Mouse (Mus musculus) lung, embryonic 16.5 days (tissue): Measurements from ENCODE around the gene Inpp5d. TPM values are rescaled to one million over a fixed set of nuclear protein-coding genes. Genes with fewer than 3 reads are reported as not detected.

ENCODE experiments used
- ATAC-seq: fragments of 200-750 bp; cut with Nextera tagmentation; 2 replicates; pipeline ENCODE4 v1.8.0; 2017; ENCODE audit warnings: low read depth, mild to moderate bottlenecking, moderate library complexity
- H3K27ac ChIP-seq: fragments of 300-500 bp; sonication (generic); 2 replicates; pipeline ENCODE4 v1.5.1; 2014; ENCODE audit warnings: mild to moderate bottlenecking, control low read depth, low read length
- H3K27me3 ChIP-seq: fragments of 300-500 bp; sonication (generic); 2 replicates; pipeline ENCODE4 v1.6.1; 2014; ENCODE audit warnings: low read depth, low read length, mixed read lengths; ENCODE audit not compliant: control insufficient read depth, insufficient read depth
- H3K36me3 ChIP-seq: fragments of 300-500 bp; sonication (generic); 2 replicates; pipeline ENCODE4 v1.6.1; 2014; ENCODE audit warnings: low read length; ENCODE audit not compliant: control insufficient read depth, insufficient read depth
- H3K4me1 ChIP-seq: fragments of 300-500 bp; sonication (generic); replicated peaks from 2 replicates; pipeline ENCODE4 v1.6.1; 2014; ENCODE audit warnings: low read length, mixed read lengths; ENCODE audit not compliant: control insufficient read depth, insufficient read depth
- H3K4me2 ChIP-seq: fragments of 300-500 bp; sonication (generic); 2 replicates; pipeline ENCODE4 v1.6.1; 2014; ENCODE audit warnings: low read depth, low read length, control low read depth
- H3K4me3 ChIP-seq: fragments of 300-500 bp; sonication (generic); 2 replicates; pipeline ENCODE4 v1.5.1; 2014; ENCODE audit warnings: mild to moderate bottlenecking, low read length, control low read depth
- H3K9ac ChIP-seq: fragments of 300-500 bp; sonication (generic); 2 replicates; pipeline ENCODE4 v1.6.1; 2014; ENCODE audit warnings: low read length, control low read depth
- H3K9me3 ChIP-seq: fragments of 300-500 bp; sonication (generic); 2 replicates; pipeline ENCODE4 v1.6.1; 2016; ENCODE audit warnings: low read length; ENCODE audit not compliant: control insufficient read depth
- WGBS: fragments of 180-500 bp; shearing (Covaris S2); extraction: QIAGEN DNeasy Blood & Tissue Kit; methylation state at CpG from one replicate; pipeline ENCODE4 v1.1.7; 2014; 5-methylcytosine and 5-hydroxymethylcytosine counted together
- polyA plus RNA-seq: library from polyadenylated mRNA; unstranded; fragments of >200 nt; fragmentation: Nextera tagmentation; extraction: Ambion mirVana; gene quantifications from 2 replicates; pipeline ENCODE4 v1.2.1, GENCODE M21; 2015

The Inpp5d gene
- polyA plus RNA-seq, 1 experiment from 2014 or later = 11.9 TPM

DNA sequence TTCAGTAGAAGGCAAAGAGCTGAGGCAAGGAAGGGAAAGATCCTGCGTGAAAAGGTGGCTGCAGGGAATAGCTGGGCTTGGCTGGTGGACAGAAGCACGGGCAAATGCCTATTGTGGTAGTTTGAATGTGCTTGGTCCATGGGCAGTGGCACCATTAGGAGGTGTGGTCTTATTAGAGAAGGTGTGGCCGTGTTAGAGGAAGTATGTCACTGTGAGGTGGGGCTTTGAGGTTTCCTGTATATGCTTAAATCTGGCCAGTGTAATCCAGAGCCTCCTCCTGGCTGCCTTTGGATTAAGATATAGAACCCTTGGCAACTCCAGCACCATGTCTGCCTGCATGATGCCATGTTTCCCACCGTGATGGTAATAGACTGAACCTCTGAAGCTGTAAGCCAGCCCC, 103.2 kb downstream of the Inpp5d start:
- H3K9ac ChIP-seq = no peak overlapping the region
- 62% methylated on average over 4 of the region's 4 CpGs for WGBS
- H3K4me1 ChIP-seq = no peaks in the 10 kb centered on the region
- H3K36me3 ChIP-seq = no peaks in the 10 kb centered on the region
- no peak overlapping the region for H3K4me2 ChIP-seq
- H3K27ac ChIP-seq = no peak overlapping the region
- no peaks in the 10 kb centered on the region for H3K27me3 ChIP-seq
- H3K4me3 ChIP-seq = no peak overlapping the region
- no peak for ATAC-seq
- no peaks in the 10 kb centered on the region for H3K9me3 ChIP-seq

DNA sequence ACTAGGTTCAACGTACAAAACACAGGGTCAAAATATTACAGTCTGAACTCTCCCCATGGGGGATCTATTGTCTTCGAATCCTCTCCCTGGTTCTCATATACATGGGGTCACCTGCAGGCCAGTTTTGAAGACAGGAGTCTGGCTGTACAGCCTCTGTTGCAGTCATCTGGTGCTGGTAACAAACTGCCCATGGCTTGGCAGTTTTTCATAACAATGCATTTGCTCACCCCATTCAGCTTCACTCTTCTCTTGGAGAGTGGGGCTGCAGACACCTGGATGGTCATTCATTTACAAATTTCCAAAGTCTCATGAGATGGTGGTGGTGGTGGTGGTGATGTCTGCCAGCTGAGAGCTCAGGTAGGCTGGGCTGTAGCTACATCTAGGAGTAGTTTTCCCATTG, 109.0 kb downstream of the Inpp5d start:
- Histone ChIP-seq H3K4me2 (no peak overlapping the region), H3K27ac (no peak overlapping the region), H3K9ac (no peak overlapping the region), H3K36me3 (no peaks in the 10 kb centered on the region), H3K27me3 (no peaks in the 10 kb centered on the region), H3K9me3 (no peaks in the 10 kb centered on the region), H3K4me1 (no peaks in the 10 kb centered on the region), H3K4me3 (no peak overlapping the region)
- WGBS = 71% methylated on average over 2 of the region's 2 CpGs
- ATAC-seq = no peak

- no peaks in the 10 kb centered on the region for H3K4me1 ChIP-seq
- no peak overlapping the region for H3K4me3 ChIP-seq
- H3K9ac ChIP-seq = no peak overlapping the region
- ATAC-seq = no peak
- no peaks in the 10 kb centered on the region for H3K27me3 ChIP-seq
- H3K4me2 ChIP-seq = no peak overlapping the region
- WGBS = 79% methylated on average over 6 of the region's 6 CpGs
- H3K27ac ChIP-seq = no peak overlapping the region
- no peaks in the 10 kb centered on the region for H3K36me3 ChIP-seq
- no peaks in the 10 kb centered on the region for H3K9me3 ChIP-seq
Measured at GRCm38 (mm10) chr1:87729850-87730249, 109.7 kb downstream of the Inpp5d start.

GRCm38 (mm10) chr1:87730271-87730670, 110.2 kb downstream of the Inpp5d start:
- no peaks in the 10 kb centered on the region for H3K27me3 ChIP-seq
- H3K36me3 ChIP-seq = no peaks in the 10 kb centered on the region
- H3K4me1 ChIP-seq = no peaks in the 10 kb centered on the region
- H3K9me3 ChIP-seq = no peaks in the 10 kb centered on the region
- no peak overlapping the region for H3K4me2 ChIP-seq
- no peak overlapping the region for H3K27ac ChIP-seq
- no peak overlapping the region for H3K4me3 ChIP-seq
- no peak overlapping the region for H3K9ac ChIP-seq
- 72% methylated on average over 7 of the region's 7 CpGs for WGBS
- no peak for ATAC-seq

GRCm38 (mm10) chr1:87733212-87733611, 113.1 kb downstream of the Inpp5d start:
- Histone ChIP-seq H3K4me3 (no peak overlapping the region), H3K36me3 (no peaks in the 10 kb centered on the region), H3K4me1 (no peaks in the 10 kb centered on the region), H3K4me2 (no peak overlapping the region), H3K27ac (no peak overlapping the region), H3K9me3 (no peaks in the 10 kb centered on the region), H3K27me3 (no peaks in the 10 kb centered on the region), H3K9ac (no peak overlapping the region)
- ATAC-seq = no peak
- 78% methylated on average over 5 of the region's 5 CpGs for WGBS

- Histone ChIP-seq H3K9ac (no peak overlapping the region), H3K4me2 (no peak overlapping the region), H3K36me3 (no peaks in the 10 kb centered on the region), H3K4me3 (no peak overlapping the region), H3K27me3 (no peaks in the 10 kb centered on the region), H3K27ac (no peak overlapping the region), H3K9me3 (no peaks in the 10 kb centered on the region), H3K4me1 (no peaks in the 10 kb centered on the region)
- WGBS = 70% methylated on average over 3 of the region's 3 CpGs
- no peak for ATAC-seq
Measured at GRCm38 (mm10) chr1:87734153-87734552, 114.0 kb downstream of the Inpp5d start.

DNA sequence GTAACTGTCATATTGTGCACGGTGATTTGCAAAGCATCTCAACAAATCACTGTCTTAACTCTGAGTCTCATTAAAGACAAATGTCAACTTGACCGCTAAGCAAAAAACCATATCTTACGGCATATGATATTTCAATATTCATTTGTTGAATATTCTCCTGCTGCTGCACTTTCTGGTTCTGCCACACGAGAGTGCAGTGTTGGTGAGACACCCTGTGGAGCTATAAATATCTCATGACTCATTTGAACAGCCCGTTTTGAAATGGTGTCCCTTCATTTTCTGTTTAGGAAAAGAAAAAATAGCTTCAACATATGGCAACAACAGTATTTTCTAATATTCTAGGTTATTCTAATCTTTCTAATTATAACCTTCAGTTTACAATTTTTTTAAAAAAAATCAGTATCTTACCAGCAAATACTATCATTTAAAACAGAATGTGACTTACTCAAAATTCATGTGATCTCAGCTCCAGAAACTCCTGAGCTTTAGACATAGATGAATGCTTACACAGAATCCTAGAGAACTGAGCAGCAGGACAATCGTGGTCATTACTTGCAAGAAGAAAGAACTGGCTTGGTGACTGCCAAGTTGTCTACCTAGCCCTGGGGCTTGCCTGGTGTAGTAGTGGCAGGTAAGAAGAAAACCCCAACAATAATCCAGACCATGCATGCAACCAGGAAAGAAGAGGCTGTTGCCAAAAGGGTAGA, 120.6 kb downstream of the Inpp5d start:
- 70% methylated on average over 6 of the region's 6 CpGs for WGBS
- Histone ChIP-seq H3K9me3 (no peaks in the 10 kb centered on the region), H3K36me3 (no peaks in the 10 kb centered on the region), H3K4me1 (no peaks in the 10 kb centered on the region), H3K27ac (no peak overlapping the region), H3K27me3 (no peaks in the 10 kb centered on the region), H3K4me2 (no peak overlapping the region), H3K4me3 (no peak overlapping the region), H3K9ac (no peak overlapping the region)
- no peak for ATAC-seq

DNA sequence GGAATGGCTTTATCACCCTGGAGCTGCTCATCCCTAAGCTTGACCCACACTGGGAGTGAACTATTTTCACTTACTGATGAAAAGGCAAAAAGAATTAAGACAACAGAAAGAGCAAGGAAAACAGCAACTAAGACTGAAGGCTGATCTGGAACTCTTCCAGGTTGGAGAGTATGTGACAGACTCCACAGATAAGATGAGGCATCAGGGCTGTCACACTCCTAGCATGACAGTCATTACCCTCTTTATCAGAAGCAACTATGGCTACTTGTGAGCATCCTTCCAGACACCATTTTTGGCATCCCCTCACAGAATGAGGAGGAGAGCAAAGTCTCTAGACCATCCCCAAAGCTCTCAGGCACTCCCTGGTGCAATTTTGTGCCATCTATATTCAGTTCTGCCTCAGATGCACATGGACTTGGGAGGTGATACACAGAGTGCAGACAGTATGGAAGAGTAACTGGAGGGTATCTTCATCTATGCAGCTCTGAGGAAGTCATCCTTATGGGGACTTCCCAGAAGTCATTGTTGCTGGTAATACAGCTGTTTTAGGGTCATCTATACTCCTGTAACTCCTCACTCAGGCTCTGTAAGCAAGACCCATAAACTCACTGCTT, 129.4 kb downstream of the Inpp5d start:
- H3K36me3 ChIP-seq = no peaks in the 10 kb centered on the region

GRCm38 (mm10) chr1:87755641-87756470, 135.7 kb downstream of the Inpp5d start, which contains the start of gene Atg16l1:
Gene Atg16l1 (plus strand): TSS chr1:87755870.
- ATAC-seq = peak; percentile 100
- Histone ChIP-seq H3K27me3 (no peaks in the 10 kb centered on the region), H3K9me3 (no peaks in the 10 kb centered on the region), H3K4me2 (peak within 1 kb of the TSS; percentile 86), H3K4me3 (peak within 1 kb of the TSS; percentile 97), H3K27ac (peak within 1 kb of the TSS; percentile 83), H3K9ac (peak within 1 kb of the TSS; percentile 97), H3K4me1 (peaks cover 7% of the 10 kb centered on the region), H3K36me3 (peaks cover 7% of the 10 kb centered on the region)
- WGBS = under 1% methylated on average over 70 of the region's 79 CpGs

More for the DNA sequence above, 129.4 kb downstream of the Inpp5d start:
- no peaks in the 10 kb centered on the region for H3K4me1 ChIP-seq
- H3K27me3 ChIP-seq = no peaks in the 10 kb centered on the region
- H3K27ac ChIP-seq = no peak overlapping the region
- H3K9me3 ChIP-seq = no peaks in the 10 kb centered on the region
- ATAC-seq = no peak
- no peak overlapping the region for H3K4me3 ChIP-seq
- H3K9ac ChIP-seq = no peak overlapping the region
- H3K4me2 ChIP-seq = no peak overlapping the region
